Mouse (Mus musculus) cerebellum, adult 11-12 months (tissue): Measurements from ENCODE around the gene Lypd6b.
A peak's percentile ranks its signal among the peaks of the same experiment; 100 is the strongest.

Experiments used
- DNase-seq: peaks from one replicate; pipeline ENCODE4 v3.0.0; 2022

Gene Lypd6b

GRCm38 (mm10) chr2:49771172-49771571 lies 16.3 kb upstream of the Lypd6b start:
- no peak for DNase-seq

GRCm38 (mm10) chr2:49773194-49773931 lies 14.1 kb upstream of the Lypd6b start:
- no peak for DNase-seq

DNA sequence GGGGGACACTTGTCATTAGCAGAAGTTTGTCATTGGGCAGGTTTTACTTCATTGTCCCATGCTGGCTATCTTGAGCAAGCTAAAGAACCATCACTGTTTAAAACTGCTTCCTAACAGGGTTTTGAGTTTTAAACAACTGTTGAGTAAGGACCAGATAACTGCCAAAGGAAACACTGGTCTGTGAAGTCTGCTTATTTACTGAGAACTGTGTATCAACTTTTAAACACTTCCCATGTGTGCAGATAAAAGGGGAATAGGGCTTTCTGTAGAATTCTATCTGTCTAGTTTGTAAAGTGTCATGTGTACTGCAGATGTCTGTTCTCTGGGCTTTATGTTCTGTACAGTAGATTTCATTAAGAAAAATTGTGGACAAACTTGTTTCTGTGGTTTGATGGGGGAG lies 13.3 kb upstream of the Lypd6b start:
- DNase-seq, result no peak

DNA sequence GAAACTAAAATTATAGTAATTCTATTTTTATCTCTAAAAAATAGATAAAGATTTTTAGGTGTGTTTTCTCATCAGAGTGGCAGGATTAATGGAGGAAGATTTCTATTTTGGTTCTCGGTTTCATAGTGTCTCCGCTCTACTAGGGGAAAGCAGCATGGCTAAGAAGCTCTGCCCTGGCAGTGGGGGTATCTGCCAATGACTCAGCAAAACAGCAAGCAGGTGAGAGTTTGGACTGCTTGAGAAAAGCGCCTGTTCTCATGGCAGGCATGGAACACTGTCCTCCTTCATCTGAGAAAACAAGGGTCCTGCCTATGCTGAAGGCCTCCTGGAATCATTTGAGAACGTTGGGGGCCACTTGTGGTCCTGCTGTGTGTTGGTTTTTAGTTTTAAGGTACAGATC lies 12.3 kb upstream of the Lypd6b start:
- no peak for DNase-seq

DNA sequence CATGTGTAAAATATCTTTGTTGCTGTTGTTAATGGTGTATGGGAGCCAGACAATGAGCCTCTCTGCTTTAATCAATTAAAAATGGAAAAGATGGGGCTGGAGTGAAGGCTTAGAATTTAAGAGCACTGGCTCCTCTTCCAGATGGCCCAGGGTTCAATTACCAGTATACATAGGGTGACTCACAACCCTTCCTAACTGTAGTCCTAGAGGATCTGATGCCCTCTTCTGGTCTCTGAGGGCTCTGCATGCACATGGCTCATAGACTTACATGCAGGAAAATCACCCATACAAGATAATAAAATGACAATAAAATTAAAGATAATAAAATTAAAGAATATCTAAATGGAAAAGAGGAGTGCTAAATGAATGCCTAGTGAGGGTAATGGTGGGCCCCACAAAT lies 11.8 kb upstream of the Lypd6b start:
- no peak for DNase-seq

- no peak for DNase-seq
Observed at GRCm38 (mm10) chr2:49776407-49776806, 11.1 kb upstream of the Lypd6b start.

DNA sequence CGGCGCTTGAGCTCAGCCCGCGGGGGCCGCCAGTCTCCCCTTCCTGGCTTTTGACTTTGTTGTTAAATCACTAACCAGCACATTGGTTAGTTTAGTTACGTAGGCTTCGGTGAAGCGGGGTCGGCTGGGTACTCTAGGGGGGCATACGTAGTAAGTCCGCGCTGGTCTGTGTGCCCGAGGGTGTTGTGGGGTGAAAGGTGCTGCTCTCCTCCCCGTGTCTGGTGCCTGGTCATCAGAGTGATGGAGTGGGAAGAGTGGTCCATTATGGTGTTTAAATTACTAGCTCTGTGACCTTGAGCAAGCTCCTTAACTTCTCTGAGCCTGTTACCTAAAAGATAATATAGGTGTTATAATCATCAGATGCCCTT lies 547 bp downstream of the Lypd6b start:
- DNase-seq, result no peak

DNA sequence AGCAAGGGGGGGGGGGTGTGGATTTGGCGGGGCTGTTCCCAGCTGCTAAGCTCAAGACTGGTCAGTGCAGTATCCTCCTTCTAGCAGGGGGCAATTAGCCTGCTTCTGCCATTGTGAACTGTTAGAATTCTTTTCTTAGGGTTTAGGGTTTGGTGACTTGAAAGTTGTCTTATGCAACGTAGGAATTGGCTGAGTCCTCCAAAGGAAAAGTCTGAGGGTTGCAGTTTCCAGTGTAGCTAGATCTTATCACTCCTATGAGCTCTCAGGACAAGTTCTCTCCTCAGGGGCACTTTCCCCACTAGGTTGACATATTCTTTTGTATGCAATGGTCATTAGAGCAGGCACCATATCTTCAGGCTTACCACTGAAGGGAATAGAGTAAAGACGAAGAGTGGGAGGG lies 1.2 kb downstream of the Lypd6b start:
- DNase-seq, result no peak

DNA sequence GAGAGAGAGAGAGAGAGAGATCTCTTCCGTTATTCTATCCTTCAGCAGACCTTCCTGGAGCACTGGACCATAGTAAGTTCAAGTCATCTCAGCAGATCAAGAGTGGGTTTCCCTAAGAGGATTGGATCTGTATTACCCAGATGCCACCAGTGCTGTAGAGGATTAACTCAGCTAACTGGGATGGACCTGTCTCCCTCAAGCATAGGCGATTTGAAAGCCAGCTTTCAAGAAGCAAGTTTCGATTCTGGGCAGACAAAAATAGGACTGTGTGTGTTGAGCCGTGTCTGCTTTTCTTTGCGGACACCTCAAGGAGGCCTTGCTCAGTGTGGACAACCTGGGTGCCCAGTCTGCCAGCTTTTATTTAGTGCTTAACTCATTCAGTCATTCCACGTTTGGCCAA lies 1.6 kb downstream of the Lypd6b start:
- no peak for DNase-seq

- DNase-seq, result no peak
Observed at GRCm38 (mm10) chr2:49789504-49789903, 2.0 kb downstream of the Lypd6b start.

DNA sequence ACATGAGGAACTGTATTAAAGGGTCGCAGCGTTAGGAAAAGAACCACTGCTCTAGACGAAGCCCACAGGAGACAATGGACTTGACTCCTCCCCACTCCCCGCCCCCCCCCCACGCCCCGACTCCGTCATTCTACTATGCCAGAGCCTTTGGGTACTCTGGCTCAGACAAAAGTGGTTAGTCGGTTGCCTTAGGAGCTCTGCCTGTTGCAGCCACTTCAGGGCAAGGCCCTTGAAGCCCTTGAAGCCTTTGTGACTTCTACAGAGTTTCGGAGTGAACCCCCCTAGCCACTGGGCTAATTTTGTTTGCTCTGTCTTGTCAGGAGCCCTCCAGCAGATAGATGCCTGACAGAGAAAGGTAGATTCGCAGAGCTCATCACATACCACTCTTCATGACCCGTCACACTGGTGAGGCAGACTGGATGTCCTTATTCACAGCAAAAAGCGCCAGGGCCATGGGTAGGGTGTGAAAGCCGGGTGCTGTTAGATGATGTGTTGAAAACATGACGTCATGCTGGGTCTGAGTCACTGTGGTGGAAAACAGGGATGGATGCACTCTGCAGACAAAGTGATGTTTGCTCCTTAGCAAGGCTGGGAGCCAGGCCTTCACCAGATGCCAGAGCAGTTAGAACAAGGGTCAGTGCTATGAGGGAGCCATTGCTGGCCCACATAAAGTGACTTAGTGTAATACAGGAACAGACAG lies 10.1 kb downstream of the Lypd6b start:
- no peak for DNase-seq

GRCm38 (mm10) chr2:49804448-49804847 lies 17.0 kb downstream of the Lypd6b start:
- no peak for DNase-seq

DNA sequence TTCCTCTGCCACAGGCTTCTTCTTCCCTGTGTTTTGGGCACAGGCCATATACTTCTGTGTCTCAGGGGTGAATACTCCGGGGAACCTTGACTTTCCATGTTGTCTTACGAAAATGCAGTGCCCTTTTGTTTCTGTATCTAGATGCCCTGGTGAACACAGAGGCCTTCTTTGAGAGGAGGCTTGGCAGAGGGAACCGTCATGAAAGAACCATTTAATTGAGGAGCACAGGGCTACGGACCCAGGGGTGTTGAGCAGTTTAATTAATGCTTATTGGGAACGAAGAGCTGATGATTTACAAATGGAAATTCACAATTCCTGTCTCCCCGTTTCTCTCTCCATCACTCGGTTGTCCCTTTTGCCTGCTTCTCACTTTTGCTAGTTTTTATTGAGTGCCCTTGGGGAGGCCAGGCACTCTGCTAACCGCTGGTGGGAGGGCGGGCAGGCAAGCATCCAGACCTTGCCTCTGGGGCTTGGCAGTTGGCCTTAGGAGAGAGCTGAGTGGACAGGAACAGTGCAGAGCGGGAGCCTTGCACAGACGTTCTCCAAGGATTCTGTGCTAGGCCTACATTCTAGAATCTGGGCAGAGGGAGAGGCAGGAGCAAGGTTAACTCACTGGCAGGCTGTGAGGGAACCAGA lies 18.4 kb downstream of the Lypd6b start:
- DNase-seq, result no peak

DNA sequence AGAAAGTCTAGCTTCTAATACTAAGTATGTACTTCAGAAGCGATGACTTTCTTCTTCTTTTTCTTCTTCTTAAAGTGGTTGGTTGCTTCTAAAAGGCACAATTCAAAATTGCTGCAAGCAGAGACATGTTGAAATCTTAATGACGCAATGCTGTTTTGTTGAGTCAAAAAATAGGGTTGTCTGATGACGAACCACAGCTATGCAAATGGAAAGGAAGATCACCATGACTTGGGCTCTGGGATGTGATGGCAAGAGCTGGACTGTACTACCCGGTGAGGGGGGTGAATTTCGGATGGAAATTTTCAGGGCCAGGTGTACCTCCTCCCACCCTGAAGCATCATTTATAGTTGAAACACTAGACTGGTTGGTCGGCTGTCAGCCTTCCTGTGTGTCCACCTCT lies 22.0 kb downstream of the Lypd6b start:
- DNase-seq, result no peak

GRCm38 (mm10) chr2:49811420-49811819 lies 23.9 kb downstream of the Lypd6b start:
- no peak for DNase-seq

- peak; percentile 63 for DNase-seq
Observed at GRCm38 (mm10) chr2:49811871-49812363, 24.4 kb downstream of the Lypd6b start.

- no peak for DNase-seq
Observed at GRCm38 (mm10) chr2:49813151-49813550, 25.7 kb downstream of the Lypd6b start.

- no peak for DNase-seq
Observed at GRCm38 (mm10) chr2:49814011-49814410, 26.5 kb downstream of the Lypd6b start.

DNA sequence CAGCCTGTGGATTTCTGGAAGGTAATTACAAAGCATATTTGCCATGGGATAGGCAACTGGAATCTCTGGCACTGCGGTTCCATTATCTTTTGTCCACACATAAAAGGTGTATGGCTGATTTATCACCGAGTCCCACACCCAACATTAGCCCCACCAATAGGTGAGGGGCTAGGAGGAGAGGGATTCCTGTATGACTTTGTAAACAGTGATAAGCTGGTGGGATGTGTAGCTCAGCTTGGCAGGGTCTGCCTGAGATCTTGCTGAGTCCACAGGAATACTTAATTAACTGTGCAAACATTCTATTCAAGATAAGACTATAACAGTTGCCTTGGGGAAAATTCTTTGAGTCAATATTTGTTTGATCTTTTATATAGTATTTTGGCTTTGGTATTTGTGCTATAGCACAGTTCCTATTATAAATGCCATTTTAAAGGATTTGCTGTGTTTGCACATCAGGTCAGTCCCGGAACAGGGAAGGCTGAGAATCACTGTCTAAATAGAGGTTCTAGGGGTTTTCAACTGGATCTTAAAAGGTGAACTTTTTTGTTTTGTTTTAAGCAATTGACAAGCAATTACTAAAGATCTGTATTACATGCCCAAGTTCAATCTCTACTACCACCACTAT lies 28.3 kb downstream of the Lypd6b start:
- no peak for DNase-seq

DNA sequence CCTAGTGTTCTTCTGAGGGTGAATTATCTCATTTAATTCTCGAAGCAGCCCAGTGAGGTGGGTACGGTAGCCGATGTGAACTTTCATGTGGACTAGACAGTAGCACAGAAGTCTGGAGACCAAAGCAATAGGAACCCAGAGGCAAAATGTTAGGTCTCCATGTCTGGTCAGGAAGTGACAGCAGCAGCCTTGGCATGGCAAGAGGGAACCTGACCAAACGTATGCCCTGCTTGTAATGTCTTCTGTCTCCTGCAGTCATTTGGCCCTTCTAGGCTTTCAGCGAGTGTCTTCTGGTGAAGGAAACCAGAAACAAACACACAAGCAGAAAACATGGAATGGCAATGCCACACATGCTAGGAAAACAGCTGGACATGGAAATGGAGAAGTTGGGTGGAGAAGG lies 29.1 kb downstream of the Lypd6b start:
- DNase-seq, result no peak

- DNase-seq, result no peak
Observed at GRCm38 (mm10) chr2:49817151-49817550, 29.7 kb downstream of the Lypd6b start.

GRCm38 (mm10) chr2:49818126-49818525 lies 30.6 kb downstream of the Lypd6b start:
- no peak for DNase-seq

DNA sequence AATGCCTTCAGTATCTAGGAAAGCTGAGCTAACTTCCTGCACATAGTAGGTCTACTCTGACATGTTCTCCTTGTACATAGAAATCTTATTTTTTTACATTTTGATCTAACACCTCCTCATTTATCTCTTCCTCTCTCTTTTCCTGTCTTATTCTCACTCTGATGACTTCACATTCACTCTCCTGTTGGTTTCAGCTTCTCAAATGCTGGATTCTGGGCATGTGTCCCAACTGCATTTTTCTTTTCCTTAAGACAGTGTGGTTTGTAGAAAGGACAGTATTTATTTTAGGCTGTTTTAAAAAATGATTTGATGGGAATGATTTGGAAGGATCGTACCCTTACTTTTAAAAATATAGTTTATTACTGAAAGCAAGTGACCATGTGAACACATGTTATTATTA lies 34.8 kb downstream of the Lypd6b start:
- DNase-seq, result no peak

DNA sequence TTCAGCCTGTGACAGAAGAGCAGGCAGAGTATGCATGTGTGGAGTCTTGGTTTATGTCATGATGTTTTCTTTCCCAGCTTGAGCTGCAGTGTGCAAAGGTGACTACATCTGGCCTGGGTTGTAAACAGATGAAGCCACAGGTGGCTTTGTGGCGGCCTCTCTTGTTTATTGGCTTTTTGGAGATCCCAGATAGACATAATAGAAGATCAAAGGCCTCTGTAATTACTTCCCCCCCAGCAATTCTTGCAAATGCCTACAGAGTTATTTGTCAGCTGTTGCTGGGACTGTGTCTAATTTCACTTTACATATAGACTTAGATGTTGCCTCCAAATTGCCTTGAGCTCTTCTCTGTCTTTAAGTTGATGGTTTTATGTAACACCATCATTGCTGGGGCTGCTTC lies 38.1 kb downstream of the Lypd6b start:
- no peak for DNase-seq
